Mouse (Mus musculus) left cerebral cortex, adult 8-10 months (tissue): Measurements from ENCODE around the gene S100a1. TPM values are rescaled to one million over a fixed set of nuclear protein-coding genes. Genes with fewer than 3 reads are reported as not detected.
A peak's percentile ranks its signal among the peaks of the same experiment; 100 is the strongest.

Source experiments
- DNase-seq, 2 experiments: peaks; one replicate each; pipeline ENCODE4 v3.0.0; 2022; ENCODE audit warnings: low spot score in 2 of 2
- total RNA-seq, 4 experiments: library from RNA; stranded (reverse); gene quantifications; 2 replicates each; pipeline ENCODE4 v1.2.4; 2022

S100a1 gene
- 100 to 1,000 TPM; 122 to 162 (median 132) TPM for total RNA-seq

GRCm38 (mm10) chr3:90513796-90514590 is at the start of gene S100a1, which contains the start of gene S100a13:
Gene S100a1, minus strand, starts transcription at chr3:90514392.
Gene S100a13, plus strand, starts transcription at chr3:90514435.
- peak in 1 of 2 experiments; percentile 36 for DNase-seq

GRCm38 (mm10) chr3:90560008-90560628 is 45.9 kb upstream of the S100a1 start, which contains the start of gene S100a3:
Gene S100a3, plus strand, starts transcription at chr3:90560578.
- no peak for DNase-seq

GRCm38 (mm10) chr3:90555954-90556353 is 41.8 kb upstream of the S100a1 start:
- peak in 1 of 2 experiments; percentile 61 for DNase-seq

GRCm38 (mm10) chr3:90552231-90552630 is 38.0 kb upstream of the S100a1 start:
- no peak for DNase-seq

GRCm38 (mm10) chr3:90550421-90550790 is 36.2 kb upstream of the S100a1 start:
- no peak for DNase-seq

- no peak for DNase-seq
Measured at GRCm38 (mm10) chr3:90549676-90550420, 35.7 kb upstream of the S100a1 start.

GRCm38 (mm10) chr3:90540904-90541303 is 26.7 kb upstream of the S100a1 start:
- peak; percentile 21 to 47 for DNase-seq

- DNase-seq = no peak
Measured at GRCm38 (mm10) chr3:90537905-90538296, 23.7 kb upstream of the S100a1 start.

- DNase-seq = no peak
Measured at GRCm38 (mm10) chr3:90537141-90537904, 23.1 kb upstream of the S100a1 start, which contains the start of gene S100a16. Gene S100a16, plus strand, starts transcription at chr3:90537254.

GRCm38 (mm10) chr3:90535446-90535845 is 21.3 kb upstream of the S100a1 start:
- DNase-seq = no peak

GRCm38 (mm10) chr3:90531713-90532112 is 17.5 kb upstream of the S100a1 start:
- DNase-seq = no peak

- DNase-seq = no peak
Measured at GRCm38 (mm10) chr3:90527291-90527873, 13.2 kb upstream of the S100a1 start.

GRCm38 (mm10) chr3:90526580-90526979 is 12.4 kb upstream of the S100a1 start, which contains the start of gene S100a14:
Gene S100a14, plus strand, starts transcription at chr3:90526856.
- DNase-seq = no peak

- DNase-seq = no peak
Measured at GRCm38 (mm10) chr3:90526076-90526475, 11.9 kb upstream of the S100a1 start.

- no peak for DNase-seq
Measured at GRCm38 (mm10) chr3:90525421-90525820, 11.2 kb upstream of the S100a1 start.

- no peak for DNase-seq
Measured at GRCm38 (mm10) chr3:90517711-90518110, 3.5 kb upstream of the S100a1 start.

GRCm38 (mm10) chr3:90515789-90516188 is 1.6 kb upstream of the S100a1 start:
- DNase-seq = no peak

GRCm38 (mm10) chr3:90515242-90515641 is 1.1 kb upstream of the S100a1 start:
- DNase-seq = no peak

GRCm38 (mm10) chr3:90514691-90515090 is 499 bp upstream of the S100a1 start:
- no peak for DNase-seq

- DNase-seq = no peak
Measured at GRCm38 (mm10) chr3:90512948-90513642, 1.1 kb downstream of the S100a1 start.
